Mouse (Mus musculus) adrenal gland, adult 8-10 months (tissue): Measurements from ENCODE around the gene Kif3c. TPM values are rescaled to one million over a fixed set of nuclear protein-coding genes. Genes with fewer than 3 reads are reported as not detected.

Experiments used
- DNase-seq: peaks from one replicate; pipeline ENCODE4 v3.0.0; 2022
- total RNA-seq, 4 experiments: library from RNA; stranded (reverse); gene quantifications; 2 replicates each; pipeline ENCODE4 v1.2.4; 2022

The Kif3c gene
- total RNA-seq: 10 to 100 TPM; 32.7 to 53.6 (median 38.6) TPM

DNA sequence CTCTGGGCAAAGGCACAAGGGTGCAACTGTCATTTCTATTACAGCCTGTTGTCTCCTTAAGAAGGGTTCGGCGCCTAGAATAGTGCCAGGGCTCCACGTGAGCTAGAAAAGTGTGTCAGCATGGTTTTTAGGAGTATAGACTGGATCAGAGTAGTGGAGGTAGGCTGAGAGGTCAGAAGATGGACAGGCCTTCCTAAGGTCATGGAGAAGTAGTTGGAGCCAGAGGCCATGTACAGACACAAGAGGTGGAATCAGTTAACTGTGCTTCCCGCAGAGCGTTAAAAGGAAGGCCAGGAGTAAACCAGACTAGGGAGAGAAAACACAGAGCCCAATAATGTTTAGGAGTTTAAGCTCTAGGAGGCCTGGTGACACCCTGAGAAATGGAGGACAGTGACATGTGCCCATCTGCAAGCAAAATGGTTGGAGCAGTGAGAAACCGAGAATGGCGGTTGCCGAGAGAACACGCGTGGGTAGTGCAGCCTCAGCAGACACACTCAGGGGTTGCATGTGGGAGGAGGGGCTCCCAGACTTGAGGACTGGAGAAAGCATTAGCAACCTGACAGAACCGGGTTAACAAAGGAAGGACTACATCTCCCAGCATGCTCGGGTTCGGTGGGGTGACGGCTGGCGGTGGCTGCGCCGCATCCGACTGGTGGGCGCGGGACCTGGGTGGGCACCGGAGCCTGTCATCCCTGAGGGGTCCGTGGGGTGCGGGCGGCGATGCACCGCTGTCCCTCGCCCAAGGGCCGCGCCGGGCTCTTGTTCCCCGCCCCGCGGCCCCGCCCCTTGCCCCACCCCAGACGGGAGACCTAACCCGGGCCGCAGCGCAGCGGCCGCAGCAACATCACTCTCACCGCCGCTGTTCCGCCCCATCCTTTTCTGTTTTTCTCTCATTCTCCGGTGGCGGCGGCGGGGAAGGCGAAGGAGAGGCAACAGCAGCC, at the start of gene Kif3c:
Gene Kif3c, plus strand, starts transcription at position 625 of the 941 bp plus-strand sequence.
- peak; percentile 70 for DNase-seq

DNA sequence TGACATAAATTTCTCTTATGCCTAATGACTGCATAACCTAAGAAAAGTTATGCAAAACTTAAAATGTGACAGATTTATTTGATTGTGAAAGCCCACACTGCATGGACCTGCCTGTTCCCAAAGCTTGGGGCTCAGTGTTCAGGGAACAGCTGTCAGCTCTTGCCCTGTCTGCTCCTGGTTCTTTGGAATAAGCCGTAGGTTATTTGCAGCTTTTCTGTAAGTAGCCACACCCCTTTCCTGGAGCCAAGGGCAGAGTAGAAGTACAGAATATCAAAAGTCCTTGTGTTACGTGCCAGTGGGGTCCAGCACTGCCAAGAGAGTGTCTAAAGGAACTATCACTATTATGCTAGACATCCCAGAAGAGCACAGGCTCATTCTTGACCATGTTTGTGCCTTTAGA, 48.8 kb upstream of the Kif3c start:
- peak; percentile 49 for DNase-seq

DNA sequence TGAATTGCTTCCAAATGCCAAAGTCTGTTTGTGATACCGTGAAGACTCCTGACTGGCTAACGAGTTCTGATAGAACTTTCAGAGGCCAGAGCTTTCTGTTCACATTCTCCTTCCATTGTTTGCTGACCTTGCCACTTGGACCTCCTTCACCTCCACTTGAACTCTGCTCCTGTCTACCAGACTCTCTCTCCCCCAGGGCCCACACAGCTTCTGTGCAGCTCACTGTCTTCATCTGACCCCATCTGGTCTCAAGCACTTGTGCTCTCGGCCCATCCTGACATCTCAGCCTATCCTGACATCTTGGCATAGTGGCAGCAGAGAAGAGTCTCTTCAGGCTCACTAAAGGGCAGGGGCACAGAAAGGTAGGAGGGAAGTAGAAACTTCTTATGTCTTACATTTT, 48.0 kb upstream of the Kif3c start:
- DNase-seq: no peak

DNA sequence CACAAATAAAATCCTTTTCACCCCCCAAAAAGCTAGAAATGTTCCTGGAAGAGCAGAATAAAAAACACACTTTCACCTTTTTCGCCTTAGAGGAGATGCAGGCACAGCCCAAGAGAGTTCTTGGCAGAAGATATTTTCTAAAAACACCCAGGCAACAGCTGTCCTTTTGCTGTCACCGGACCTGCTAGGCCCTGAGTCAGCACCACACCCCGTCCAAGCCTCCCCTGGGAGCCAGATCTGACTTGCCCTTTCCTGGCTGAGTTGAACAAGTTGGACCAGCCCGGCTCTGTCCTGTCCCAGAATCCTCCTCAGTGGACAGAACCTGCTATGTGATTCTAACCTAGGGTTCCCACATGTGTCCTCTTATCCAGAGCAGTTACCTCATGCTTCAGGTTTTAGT, 45.6 kb upstream of the Kif3c start:
- no peak for DNase-seq

DNA sequence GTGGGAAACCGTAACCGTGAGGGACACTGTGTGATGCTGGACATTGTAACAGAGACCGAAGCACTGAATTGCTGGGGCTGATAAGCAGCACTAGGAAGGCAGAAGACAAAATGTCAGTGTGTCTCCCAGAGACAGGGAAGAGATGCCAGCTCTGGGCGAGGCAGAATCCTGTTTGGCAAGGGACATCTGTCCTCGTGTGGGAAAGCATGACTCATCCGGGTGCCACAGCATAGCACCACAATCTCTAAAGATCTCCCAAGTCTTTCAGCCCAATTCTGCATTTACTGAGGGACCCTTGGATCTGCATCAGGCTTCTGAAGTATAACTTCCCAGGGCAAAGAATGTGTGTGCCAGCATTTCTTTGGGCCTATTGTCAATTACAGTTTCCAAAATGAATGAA, 41.7 kb upstream of the Kif3c start:
- DNase-seq: peak; percentile 60

DNA sequence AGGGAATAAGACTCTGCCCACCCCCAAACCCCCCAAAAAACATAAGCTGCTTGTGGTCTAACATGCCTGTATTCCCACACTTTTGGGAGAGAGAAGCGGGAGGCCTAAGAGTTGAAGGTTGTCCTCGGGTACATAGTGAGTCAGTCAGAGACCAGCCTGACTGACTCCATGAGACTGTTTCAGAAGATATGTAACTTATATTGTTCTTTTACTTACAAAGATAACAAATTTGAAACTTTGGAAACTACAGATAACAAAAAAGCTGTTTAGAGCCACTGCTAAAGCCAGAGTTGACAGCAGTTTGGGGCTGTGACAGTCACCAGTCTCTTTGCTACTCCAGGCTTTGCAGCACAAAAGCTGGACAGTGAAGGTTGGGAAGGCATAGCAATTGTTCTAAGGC, 39.7 kb upstream of the Kif3c start:
- DNase-seq: no peak

DNA sequence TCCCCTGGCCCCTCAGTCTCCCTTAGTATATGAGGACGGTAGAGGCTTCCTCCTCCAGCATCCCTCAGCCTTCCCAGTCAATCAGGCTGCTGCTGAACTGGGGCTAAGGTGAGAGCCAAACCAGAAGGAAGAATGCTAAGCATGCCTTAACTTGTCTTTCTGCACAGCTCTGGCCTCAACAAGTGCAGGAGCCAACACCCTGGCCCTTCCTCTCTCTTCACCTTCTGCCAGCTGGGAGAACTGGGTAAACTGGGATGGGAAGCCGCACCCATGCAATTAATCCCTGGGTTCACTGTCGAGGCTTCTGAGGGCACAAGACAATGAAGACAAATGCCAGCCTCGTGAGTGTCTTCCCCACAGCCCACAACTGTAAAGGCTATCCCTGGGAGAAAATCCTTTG, 35.3 kb upstream of the Kif3c start:
- no peak for DNase-seq

DNA sequence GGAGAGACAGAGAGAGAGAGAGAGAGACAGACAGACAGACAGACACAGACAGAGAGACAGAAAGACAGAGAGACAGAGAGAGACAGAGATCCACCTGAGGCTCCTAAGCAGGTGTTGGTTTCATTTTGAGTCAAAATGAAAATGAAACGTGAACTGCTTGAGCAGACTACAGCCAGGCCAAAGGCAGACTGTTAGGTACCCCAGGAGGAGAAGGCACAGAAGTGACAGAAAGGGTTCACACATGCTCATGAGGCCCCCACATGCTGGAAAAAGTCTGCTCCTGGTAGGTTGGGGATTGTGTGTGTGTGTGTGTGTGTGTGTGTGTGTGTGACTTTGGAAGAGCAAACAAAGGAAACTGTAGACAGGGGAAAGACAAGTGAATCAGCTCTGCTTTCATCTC, 26.0 kb upstream of the Kif3c start:
- DNase-seq: no peak

DNA sequence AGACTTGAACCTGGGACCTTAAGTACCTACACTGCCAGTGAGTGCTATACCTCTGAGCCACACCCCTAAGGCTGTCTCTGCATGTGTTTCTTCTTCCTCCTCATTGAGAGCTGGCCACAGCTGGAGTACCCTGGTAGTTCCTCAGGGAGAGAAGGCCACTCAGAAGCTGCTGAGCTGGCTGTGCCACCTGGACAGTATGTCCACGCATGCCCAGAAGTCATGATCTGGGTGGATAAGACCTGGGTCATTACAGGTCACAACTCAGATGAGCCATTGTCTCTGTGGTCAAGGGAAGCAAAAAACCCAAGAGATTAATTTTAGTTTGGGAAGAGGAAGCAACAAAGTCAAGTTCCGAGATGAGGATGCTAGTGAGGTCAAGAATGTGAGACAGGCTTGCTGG, 20.8 kb upstream of the Kif3c start:
- no peak for DNase-seq

DNA sequence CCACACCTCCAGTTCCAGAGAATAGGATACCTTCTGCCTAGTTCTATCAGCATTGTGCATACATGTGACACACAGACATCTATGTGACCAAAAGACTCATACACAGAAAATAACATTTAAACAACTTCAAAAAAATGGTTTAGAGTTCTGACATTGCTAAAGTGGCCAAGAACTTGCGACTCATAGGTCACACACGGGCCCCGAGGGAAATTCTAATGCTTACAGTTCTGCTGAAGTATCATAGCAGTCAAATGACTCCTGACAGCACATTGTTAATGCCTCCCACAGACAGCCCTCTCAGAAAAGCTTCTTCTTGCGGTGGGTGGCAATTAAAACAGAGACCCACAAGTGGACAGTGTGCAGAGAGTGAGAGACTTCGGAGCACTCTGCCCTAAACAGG, 19.9 kb upstream of the Kif3c start:
- DNase-seq: no peak

DNA sequence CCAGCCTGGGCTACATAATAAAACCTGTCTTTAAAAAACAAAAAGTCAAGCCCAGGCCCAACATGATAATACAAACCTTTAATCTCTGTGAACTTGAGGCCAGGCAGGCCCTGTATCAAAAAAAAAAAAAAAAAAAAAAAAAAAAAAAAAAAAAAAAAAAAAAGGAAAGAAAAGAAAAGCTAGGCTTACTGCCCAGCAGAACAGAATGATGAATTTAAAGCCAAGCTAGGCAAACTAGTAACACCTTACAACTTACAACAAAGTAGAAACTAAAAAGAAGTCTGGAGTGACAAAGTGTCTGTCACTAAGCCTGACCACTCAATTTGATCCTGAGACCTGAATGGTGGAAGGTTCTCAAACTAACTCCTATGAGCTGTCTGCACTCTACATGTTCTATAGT, 17.2 kb upstream of the Kif3c start:
- DNase-seq: no peak

DNA sequence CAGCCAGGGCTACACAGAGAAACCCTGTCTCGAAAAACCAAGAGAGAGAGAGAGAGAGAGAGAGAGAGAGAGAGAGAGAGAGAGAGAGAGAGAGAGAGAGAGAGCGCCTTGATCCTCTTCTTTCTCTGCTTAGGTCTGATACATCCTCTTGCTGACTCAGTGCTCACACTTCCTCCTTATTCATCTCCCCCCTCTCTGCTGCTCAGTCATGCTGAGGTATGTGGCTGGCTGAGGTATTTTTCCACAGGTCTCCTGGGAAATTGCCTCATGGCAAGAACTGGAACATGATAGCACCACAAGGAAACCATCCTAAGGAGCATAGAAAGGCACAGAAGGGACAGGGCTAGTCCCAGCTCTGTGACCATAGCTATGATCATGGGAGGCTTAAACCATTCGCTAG, 15.5 kb upstream of the Kif3c start:
- DNase-seq: no peak

DNA sequence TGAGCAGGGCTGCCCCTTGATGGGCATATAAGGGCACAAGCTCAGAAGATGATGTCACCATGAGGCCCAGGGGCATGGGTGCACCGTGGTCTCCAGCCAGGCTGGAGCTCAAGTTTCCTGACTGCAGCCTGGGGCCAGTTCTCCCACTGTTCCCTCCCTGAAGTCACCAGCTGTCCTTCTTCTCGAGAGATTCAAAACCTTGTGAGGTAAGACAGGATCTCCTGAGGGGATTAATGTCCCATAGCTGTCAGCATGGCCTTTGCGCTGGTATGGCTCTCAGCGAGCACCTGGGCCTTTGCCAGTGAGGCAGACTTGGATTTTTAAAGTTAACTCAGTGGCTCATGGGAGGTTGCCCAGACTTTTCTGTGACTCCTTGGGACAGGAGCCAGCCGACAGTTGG, 14.8 kb upstream of the Kif3c start:
- no peak for DNase-seq

DNA sequence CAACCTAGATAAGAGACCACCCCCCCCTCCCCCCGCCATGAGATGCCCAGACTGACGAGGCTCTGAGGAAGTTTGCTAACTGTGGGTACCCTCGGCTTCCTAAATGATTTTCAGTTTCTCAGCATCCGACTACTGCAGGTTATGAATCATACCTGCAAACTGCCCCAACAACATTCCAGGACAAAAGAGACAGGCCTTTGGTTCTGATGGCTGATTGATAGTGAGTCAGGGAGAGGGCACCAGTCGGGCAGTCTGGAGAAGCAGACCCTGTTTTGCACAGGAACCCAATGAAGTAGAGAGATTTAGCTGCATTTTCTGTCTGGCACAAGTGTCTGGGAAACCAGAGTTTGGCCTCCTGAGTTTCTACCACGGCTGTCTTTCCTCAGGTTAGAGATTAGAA, 12.7 kb upstream of the Kif3c start:
- no peak for DNase-seq

DNA sequence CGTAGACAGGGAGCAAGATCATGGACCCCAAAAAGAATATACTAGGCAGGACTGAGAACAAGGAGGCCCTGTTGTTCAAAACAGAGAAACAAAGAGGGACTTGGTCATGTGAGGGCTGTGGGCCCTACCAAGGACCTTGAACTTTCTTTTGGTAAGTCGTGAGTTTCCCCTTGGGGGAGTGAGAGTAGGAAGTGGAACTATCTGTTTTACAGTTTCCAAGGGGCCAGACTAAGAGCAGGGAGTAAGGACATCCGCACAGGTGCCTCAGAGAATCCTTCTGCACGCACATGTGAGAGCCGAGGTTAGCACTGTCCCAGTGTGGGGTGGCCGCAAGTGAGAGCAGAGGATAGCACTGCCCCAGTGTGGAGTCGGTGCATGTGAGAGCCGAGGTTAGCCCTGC, 9.9 kb upstream of the Kif3c start:
- no peak for DNase-seq

DNA sequence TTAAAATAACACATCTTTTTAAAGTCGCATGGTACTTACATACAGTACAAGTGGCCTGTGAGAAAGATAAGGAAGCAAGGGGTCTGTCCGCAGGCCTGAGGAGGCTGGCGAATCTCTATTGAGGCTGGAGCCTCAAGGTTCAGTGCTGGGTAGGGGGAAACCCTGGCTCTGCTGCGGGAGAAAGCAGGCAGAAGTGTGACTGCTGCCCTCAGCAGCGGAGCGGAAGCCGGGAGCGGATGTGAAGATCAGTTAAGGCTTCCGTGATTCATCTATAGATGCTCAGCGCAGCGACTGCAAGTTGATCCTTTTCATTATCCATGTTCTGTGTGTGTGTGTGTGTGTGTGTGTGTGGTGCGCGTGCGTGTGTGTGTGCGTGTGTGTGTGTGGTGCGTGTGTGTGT, 8.1 kb upstream of the Kif3c start:
- no peak for DNase-seq

DNA sequence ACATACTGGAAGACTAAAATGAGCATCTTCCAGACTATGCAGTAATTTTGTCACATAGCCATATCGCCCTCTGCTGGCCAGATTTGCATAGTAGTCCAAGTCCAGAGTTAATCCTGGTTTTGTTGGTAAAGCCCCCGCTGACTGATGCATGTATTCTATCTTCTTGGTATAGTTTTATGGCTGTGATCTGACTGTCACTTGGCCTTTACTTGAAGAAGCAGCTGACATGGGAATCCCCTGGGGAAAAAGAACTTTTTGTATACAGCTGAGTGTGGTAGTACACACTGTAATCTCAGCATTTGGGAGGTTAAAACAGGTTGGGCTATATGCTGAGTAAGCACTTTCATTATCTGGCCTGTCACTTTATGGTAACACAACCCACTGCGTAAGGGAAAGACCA, 5.6 kb upstream of the Kif3c start:
- peak; percentile 67 for DNase-seq

DNA sequence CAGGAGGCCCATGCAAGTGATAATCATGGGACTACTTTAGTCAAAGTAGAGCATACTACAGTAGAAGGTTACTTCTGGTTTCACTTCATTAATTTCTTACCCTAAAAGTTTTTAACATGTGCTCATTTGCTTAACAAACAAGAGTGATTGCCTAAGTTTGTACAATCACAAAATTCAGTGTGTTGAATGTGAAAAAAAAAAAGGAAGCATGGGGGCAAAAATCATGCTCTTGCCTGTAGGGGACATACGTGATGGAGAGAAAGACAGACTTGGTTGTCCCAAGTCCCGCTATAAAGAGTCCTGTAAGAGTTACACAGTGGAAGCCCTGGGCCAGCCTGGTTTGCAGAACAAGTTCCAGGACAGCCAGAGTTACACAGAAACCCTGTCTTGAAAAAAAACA, 4.9 kb upstream of the Kif3c start:
- DNase-seq: no peak

DNA sequence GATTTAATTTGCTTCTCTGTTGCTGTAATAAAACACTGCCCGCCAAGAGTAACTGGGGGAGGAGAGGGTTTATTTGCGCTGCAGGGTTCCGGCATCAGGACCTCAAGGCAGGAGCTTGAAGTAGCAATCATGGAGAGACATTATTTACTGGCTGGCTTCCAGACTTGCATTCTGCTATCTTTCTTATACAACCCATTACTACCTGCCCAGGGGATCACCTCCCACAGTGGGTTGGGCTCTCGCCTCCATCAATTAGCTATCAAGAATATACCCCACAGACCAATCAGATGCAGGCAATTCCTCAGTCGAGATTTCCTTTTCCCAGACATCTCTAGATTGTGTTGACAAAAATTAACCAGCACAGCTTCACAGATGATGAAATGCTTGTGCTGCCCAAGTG, 856 bp upstream of the Kif3c start:
- DNase-seq: no peak

DNA sequence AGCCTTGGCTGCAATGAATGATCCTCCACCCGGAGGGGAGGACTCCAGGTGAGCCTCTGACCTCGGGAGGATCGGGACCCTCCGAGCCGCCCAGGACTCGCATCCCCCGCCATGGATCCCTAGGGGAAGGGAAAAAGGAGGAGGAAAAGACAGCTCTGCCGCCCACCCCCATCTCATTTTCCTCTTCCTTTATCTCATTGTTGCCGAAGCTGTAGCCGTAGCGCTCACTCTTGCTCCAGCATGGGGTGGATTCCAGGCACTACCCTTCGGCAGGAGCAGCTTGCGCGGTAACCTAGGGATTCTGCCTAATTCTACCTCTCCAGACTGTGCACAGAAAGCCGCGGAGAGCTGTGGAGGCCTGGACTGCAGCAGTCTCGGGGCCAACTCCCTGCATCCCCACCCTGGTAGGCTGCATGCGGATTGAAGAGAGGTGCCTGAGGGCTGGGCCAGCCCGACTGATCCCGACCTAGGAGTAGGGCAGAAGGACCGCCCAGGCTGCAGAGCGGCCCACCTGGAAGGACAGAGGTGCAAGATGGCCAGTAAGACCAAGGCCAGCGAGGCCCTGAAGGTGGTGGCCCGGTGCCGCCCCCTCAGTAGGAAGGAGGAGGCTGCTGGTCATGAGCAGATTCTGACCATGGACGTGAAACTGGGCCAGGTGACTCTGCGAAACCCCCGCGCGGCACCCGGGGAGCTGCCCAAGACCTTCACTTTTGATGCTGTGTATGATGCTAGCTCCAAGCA, 687 bp downstream of the Kif3c start:
- DNase-seq: no peak

DNA sequence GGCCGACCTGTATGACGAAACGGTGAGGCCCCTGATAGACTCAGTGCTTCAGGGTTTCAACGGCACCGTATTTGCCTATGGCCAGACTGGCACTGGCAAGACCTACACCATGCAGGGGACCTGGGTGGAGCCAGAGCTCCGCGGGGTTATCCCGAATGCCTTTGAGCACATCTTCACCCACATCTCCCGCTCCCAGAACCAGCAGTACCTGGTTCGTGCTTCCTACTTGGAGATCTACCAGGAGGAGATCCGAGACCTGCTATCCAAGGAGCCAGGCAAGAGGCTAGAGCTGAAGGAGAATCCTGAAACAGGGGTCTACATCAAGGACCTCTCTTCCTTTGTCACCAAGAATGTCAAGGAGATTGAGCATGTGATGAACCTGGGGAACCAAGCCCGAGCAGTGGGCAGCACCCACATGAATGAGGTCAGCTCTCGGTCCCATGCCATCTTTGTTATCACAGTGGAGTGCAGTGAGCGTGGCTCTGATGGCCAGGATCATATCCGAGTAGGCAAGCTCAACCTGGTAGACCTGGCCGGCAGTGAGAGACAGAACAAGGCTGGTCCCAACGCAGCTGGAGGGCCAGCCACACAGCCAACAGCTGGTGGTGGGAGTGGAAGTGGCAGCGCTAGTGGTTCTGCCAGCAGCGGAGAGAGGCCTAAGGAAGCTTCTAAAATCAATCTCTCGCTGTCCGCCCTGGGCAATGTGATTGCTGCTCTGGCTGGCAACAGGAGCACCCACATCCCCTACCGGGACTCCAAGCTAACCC, 1.4 kb downstream of the Kif3c start:
- DNase-seq: no peak

DNA sequence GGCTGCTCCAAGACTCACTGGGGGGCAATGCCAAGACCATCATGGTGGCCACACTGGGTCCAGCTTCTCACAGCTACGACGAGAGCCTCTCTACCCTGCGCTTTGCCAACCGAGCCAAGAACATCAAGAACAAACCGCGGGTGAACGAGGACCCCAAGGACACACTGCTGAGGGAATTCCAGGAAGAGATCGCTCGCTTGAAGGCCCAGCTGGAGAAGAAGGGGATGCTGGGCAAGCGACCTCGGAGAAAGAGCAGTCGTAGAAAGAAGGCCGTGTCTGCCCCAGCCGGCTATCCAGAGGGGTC, 2.0 kb downstream of the Kif3c start:
- DNase-seq: peak; percentile 55

DNA sequence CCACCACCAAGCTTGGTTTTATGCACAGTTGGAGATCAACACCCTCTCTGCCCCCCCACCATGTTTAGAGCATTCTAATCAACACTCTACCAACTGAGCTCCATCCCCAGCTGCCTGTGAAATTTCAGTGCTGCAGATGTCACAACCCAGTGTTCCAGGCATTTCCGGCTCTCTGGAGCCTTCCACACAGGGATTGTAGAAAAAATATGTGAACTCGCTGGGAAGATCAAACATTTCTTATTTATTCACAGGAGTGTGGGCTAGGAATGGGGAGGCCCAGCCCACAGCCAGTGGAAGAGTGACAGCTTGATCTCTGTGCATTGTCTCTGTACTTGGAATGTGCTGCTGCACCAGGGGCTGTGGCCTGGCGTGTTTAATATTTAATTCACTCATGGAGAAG, 3.8 kb downstream of the Kif3c start:
- DNase-seq: no peak
